Mouse (Mus musculus): Measurements from ENCODE around the gene Mrpl52. TPM values are rescaled to one million over a fixed set of nuclear protein-coding genes. Genes with fewer than 3 reads are reported as not detected.

Gene Mrpl52
- 229 and 239 TPM in 2 replicates for polyA plus RNA-seq (2015; fragmentation: Nextera tagmentation; extraction: Ambion mirVana)

DNA sequence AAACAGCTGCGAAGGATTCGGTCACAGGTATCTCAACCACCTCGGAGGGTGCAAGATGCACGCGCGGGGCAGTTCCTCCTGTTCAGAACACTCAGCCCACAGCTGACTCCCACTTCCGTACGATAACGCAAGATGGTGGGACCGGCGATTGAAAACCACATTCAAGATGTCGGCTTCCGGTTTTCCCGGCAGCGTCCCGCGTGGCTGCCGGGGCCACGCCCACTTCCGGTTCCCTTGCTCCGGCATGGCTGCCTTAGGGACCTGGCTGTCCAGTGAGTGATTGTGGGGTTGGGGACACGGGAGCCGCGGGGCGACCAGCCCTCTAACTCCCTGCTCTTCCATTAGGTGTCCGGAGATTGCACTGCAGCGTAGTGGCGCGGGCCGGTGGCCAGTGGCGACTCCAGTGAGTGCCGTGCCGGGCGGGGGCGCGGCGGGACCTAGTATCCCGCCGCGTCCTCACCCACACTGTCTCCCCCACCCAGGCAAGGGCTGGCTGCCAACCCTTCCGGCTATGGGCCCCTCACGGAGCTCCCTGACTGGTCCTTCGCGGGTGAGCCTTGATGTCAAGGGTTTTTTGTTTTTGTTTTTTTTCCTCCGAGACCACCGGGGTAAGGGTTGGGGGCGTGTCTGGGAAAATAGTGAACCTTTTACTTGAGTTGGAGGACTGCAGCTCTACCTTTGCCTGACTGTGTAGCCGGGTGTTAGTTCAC lies at the start of gene Mrpl52:
TSS of gene Mrpl52 (plus strand) at position 221 of the 710 bp plus-strand sequence.
- Histone ChIP-seq H3K9me3 (ENCODE audit: control insufficient read depth, low read length) (no peaks in the 10 kb centered on the region), H3K4me1 (replicated peaks; ENCODE audit: control insufficient read depth, insufficient read depth, low read length) (peaks cover 34% of the 10 kb centered on the region), H3K27me3 (replicated peaks; ENCODE audit: control insufficient read depth, insufficient read depth, low read length) (no peaks in the 10 kb centered on the region), H3K4me2 (ENCODE audit: low read length) (peak within 1 kb of the TSS; percentile 79), H3K27ac (ENCODE audit: low read length) (peak within 1 kb of the TSS; percentile 90), H3K36me3 (ENCODE audit: control insufficient read depth, insufficient read depth) (no peaks in the 10 kb centered on the region), H3K9ac (replicated peaks; ENCODE audit: low read depth, low read length) (peak within 1 kb of the TSS; percentile 87), H3K4me3 (replicated peaks; ENCODE audit: low read length) (peak within 1 kb of the TSS; percentile 80)
- WGBS: under 1% methylated on average over 48 of the region's 48 CpGs
- peak; percentile 79 for ATAC-seq

DNA sequence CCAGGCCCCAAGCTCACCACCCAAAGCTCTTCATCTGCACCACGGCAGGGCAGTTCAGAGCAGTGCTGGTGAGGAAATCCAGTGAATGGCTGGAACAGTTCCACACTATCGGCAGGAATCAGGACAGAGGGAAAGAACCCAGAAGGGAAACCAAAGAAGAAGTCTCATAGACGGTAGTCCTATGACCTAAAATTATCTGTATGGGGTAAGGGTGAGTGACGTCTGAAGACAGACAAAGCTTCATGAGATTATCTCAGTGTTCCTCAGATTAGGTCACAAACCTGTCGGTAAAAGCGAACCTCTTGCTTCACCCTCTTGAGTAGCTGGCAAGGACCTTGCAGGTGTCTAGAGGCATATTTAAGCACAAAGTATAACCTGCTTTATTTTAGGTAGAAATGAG lies 49.5 kb upstream of the Mrpl52 start:
- no peak overlapping the region for H3K9ac ChIP-seq (replicated peaks; ENCODE audit: low read depth, low read length)
- H3K27ac ChIP-seq (ENCODE audit: low read length): no peak overlapping the region
- no peaks in the 10 kb centered on the region for H3K36me3 ChIP-seq (ENCODE audit: control insufficient read depth, insufficient read depth)
- H3K9me3 ChIP-seq (ENCODE audit: control insufficient read depth, low read length): no peaks in the 10 kb centered on the region
- 87% methylated on average over 6 of the region's 6 CpGs for WGBS
- no peaks in the 10 kb centered on the region for H3K27me3 ChIP-seq (replicated peaks; ENCODE audit: control insufficient read depth, insufficient read depth, low read length)
- H3K4me1 ChIP-seq (replicated peaks; ENCODE audit: control insufficient read depth, insufficient read depth, low read length): no peaks in the 10 kb centered on the region
- no peak overlapping the region for H3K4me3 ChIP-seq (replicated peaks; ENCODE audit: low read length)
- no peak overlapping the region for H3K4me2 ChIP-seq (ENCODE audit: low read length)
- ATAC-seq: no peak

DNA sequence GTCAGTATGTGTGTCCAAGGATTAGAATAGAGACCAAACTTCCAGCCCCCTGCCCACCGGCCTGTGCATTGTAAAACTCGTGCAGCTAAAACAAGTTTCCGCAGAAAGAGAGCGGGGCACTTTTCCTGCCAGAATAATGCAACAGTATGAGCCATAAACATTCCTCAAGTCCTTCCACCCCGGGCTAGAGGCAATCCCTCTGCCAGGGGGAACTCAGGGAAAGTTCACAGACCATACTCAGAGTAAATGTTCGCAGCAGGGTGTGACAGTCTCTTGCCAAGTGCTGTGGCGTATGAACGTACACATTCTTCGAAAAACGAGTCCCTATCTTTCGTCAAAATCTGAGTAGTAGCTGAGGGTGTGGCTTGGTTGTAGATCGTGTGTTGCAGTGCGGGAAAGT lies 47.1 kb upstream of the Mrpl52 start:
- Histone ChIP-seq H3K4me1 (replicated peaks; ENCODE audit: control insufficient read depth, insufficient read depth, low read length) (no peaks in the 10 kb centered on the region), H3K4me3 (replicated peaks; ENCODE audit: low read length) (no peak overlapping the region), H3K9me3 (ENCODE audit: control insufficient read depth, low read length) (no peaks in the 10 kb centered on the region), H3K9ac (replicated peaks; ENCODE audit: low read depth, low read length) (no peak overlapping the region), H3K36me3 (ENCODE audit: control insufficient read depth, insufficient read depth) (no peaks in the 10 kb centered on the region), H3K27me3 (replicated peaks; ENCODE audit: control insufficient read depth, insufficient read depth, low read length) (no peaks in the 10 kb centered on the region), H3K27ac (ENCODE audit: low read length) (no peak overlapping the region), H3K4me2 (ENCODE audit: low read length) (no peak overlapping the region)
- no peak for ATAC-seq
- 82% methylated on average over 13 of the region's 13 CpGs for WGBS

DNA sequence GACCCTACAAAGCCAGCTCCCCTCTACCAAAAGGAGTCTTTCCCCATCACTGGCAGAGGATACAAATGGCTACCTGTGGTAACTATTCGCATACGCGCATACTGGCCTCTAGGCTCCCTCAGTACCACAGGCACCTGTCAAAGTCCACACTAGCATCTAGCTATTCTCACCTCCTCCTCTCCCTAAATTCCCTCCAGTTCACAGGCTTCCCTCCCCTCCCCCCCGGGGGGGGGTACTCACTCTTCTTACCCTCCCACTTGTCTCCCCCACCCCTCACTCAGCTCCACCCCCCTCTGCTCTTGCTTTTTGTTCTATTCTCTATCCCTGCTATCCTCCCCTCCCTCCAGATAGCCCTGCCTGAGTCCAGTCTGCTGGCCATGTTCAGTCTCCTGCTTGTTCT lies 46.1 kb upstream of the Mrpl52 start:
- no peaks in the 10 kb centered on the region for H3K36me3 ChIP-seq (ENCODE audit: control insufficient read depth, insufficient read depth)
- H3K4me1 ChIP-seq (replicated peaks; ENCODE audit: control insufficient read depth, insufficient read depth, low read length): no peaks in the 10 kb centered on the region
- WGBS: 69% methylated on average over 4 of the region's 4 CpGs
- ATAC-seq: no peak
- no peak overlapping the region for H3K4me3 ChIP-seq (replicated peaks; ENCODE audit: low read length)
- no peak overlapping the region for H3K4me2 ChIP-seq (ENCODE audit: low read length)
- no peak overlapping the region for H3K9ac ChIP-seq (replicated peaks; ENCODE audit: low read depth, low read length)
- no peaks in the 10 kb centered on the region for H3K9me3 ChIP-seq (ENCODE audit: control insufficient read depth, low read length)
- no peaks in the 10 kb centered on the region for H3K27me3 ChIP-seq (replicated peaks; ENCODE audit: control insufficient read depth, insufficient read depth, low read length)
- H3K27ac ChIP-seq (ENCODE audit: low read length): no peak overlapping the region

DNA sequence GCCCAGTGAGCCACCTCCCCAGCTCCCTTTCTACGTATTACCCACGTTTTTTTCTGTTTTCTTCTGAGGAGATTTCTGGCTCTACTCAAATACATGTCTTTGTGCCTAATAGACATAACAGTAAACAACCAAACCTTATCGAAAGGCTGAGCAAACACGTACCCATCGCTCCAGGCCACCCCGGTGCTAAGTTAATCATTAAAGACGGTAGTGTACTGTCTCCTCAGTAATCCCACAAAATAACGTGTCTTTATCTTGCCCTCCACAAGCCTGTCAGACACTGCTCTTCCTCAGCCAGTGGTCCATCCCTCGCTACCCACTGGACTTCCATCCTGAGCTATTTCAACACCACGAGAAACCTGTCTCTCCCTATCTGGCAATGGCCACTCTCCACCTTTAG lies 44.9 kb upstream of the Mrpl52 start:
- no peaks in the 10 kb centered on the region for H3K4me1 ChIP-seq (replicated peaks; ENCODE audit: control insufficient read depth, insufficient read depth, low read length)
- no peak overlapping the region for H3K4me2 ChIP-seq (ENCODE audit: low read length)
- no peaks in the 10 kb centered on the region for H3K9me3 ChIP-seq (ENCODE audit: control insufficient read depth, low read length)
- ATAC-seq: no peak
- no peaks in the 10 kb centered on the region for H3K27me3 ChIP-seq (replicated peaks; ENCODE audit: control insufficient read depth, insufficient read depth, low read length)
- WGBS: 83% methylated on average over 10 of the region's 10 CpGs
- H3K27ac ChIP-seq (ENCODE audit: low read length): no peak overlapping the region
- H3K9ac ChIP-seq (replicated peaks; ENCODE audit: low read depth, low read length): no peak overlapping the region
- H3K36me3 ChIP-seq (ENCODE audit: control insufficient read depth, insufficient read depth): no peaks in the 10 kb centered on the region
- H3K4me3 ChIP-seq (replicated peaks; ENCODE audit: low read length): no peak overlapping the region

DNA sequence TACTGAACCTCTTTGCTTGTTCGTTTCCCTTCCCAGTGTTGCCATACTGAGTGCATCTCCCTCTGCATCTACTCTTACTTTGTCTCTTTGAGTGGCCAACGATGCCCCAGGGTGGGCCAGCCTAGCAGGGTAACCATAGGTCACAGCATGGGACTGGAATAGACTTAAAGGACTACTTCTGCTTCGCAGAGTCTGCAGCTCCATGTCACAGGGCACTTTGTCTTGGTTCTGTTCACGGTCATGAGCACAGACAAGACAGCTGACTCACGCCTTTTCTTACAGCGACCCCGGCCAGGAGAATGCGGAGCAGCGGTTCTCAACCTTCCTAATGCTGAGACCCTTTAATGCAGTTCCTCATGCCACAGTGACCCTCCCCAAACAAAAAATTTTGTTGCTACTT lies 44.1 kb upstream of the Mrpl52 start:
- Histone ChIP-seq H3K36me3 (ENCODE audit: control insufficient read depth, insufficient read depth) (no peaks in the 10 kb centered on the region), H3K4me2 (ENCODE audit: low read length) (no peak overlapping the region), H3K27ac (ENCODE audit: low read length) (no peak overlapping the region), H3K9ac (replicated peaks; ENCODE audit: low read depth, low read length) (no peak overlapping the region), H3K4me3 (replicated peaks; ENCODE audit: low read length) (no peak overlapping the region), H3K4me1 (replicated peaks; ENCODE audit: control insufficient read depth, insufficient read depth, low read length) (no peaks in the 10 kb centered on the region), H3K9me3 (ENCODE audit: control insufficient read depth, low read length) (no peaks in the 10 kb centered on the region), H3K27me3 (replicated peaks; ENCODE audit: control insufficient read depth, insufficient read depth, low read length) (no peaks in the 10 kb centered on the region)
- WGBS: 64% methylated on average over 9 of the region's 9 CpGs
- ATAC-seq: no peak

DNA sequence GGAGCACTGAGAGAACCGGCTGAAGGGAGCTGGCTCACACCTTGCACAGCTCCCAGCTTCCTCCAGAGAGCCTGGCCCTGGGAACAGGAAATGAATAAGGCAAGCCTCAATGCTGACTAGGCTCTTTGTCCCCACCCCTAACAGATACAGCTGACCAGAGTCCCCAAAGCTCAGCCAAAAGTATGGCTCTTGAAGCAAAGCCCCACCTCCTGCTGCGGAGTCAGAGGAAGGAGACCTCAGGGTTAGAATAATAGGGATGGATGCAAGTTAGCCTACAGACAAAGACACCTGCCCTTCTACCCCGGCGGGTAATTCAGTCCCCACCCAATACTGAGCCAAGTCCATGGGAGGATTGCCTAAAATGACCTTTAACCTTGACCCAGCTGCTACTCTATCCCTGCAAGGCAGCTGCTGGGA lies 43.3 kb upstream of the Mrpl52 start:
- H3K27me3 ChIP-seq (replicated peaks; ENCODE audit: control insufficient read depth, insufficient read depth, low read length): no peaks in the 10 kb centered on the region
- no peak overlapping the region for H3K4me3 ChIP-seq (replicated peaks; ENCODE audit: low read length)
- no peaks in the 10 kb centered on the region for H3K4me1 ChIP-seq (replicated peaks; ENCODE audit: control insufficient read depth, insufficient read depth, low read length)
- H3K36me3 ChIP-seq (ENCODE audit: control insufficient read depth, insufficient read depth): no peaks in the 10 kb centered on the region
- H3K27ac ChIP-seq (ENCODE audit: low read length): no peak overlapping the region
- ATAC-seq: no peak
- H3K9me3 ChIP-seq (ENCODE audit: control insufficient read depth, low read length): no peaks in the 10 kb centered on the region
- no peak overlapping the region for H3K4me2 ChIP-seq (ENCODE audit: low read length)
- no peak overlapping the region for H3K9ac ChIP-seq (replicated peaks; ENCODE audit: low read depth, low read length)
- 52% methylated on average over 4 of the region's 4 CpGs for WGBS

DNA sequence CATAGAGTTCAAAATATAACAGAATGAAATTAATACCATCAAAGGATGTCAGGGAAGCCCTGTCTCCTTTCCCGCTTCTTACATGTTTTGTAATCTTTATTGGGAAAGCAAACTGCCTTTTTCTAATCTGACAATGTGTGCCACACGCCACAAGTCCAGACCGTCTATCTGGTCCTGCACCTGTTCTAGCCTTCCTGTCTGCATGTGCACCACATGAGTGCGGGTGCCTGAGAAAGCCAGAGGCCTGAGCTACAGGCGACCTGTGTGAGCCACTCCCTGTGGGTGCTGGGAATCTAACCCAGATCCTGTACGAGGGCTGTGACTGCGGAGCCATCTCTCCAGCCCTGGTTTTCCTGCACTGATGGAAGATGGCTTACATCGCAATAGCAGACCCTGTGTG lies 42.3 kb upstream of the Mrpl52 start:
- no peak overlapping the region for H3K4me3 ChIP-seq (replicated peaks; ENCODE audit: low read length)
- no peak overlapping the region for H3K27ac ChIP-seq (ENCODE audit: low read length)
- WGBS: 92% methylated on average over 8 of the region's 8 CpGs
- H3K4me2 ChIP-seq (ENCODE audit: low read length): no peak overlapping the region
- no peak overlapping the region for H3K9ac ChIP-seq (replicated peaks; ENCODE audit: low read depth, low read length)
- no peak for ATAC-seq
- H3K9me3 ChIP-seq (ENCODE audit: control insufficient read depth, low read length): no peaks in the 10 kb centered on the region
- H3K27me3 ChIP-seq (replicated peaks; ENCODE audit: control insufficient read depth, insufficient read depth, low read length): no peaks in the 10 kb centered on the region
- H3K36me3 ChIP-seq (ENCODE audit: control insufficient read depth, insufficient read depth): no peaks in the 10 kb centered on the region
- no peaks in the 10 kb centered on the region for H3K4me1 ChIP-seq (replicated peaks; ENCODE audit: control insufficient read depth, insufficient read depth, low read length)

DNA sequence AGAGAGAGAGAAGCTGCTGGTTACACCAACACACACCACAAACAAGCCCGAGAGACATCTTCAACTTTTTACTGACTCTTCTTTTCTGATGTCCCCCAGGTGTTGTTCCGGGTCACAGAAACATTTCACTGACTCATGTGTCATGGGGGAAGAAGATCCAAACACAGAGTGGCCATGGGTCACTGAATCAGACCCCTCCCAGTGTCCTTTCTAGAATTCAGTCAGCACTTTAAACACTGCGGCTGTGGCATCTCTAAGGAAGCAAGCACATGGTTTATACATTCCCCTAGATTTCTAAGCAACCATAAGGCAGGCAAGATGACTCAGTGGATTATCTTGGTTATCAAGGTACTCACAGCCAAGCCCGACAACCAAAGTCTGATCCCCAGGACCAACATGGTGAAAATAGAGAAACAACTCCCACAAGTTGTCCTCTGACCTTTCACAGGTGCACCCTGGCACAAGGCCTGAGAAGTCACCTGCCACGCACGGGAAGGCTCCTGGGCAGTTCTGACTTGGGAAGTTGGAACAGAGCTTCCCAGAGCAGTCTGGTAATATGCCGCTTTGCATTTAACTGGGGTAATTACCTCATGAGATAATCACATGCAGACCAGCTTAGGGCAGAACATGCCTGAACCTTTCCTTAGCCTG lies 40.6 kb upstream of the Mrpl52 start:
- H3K27ac ChIP-seq (ENCODE audit: low read length): no peak overlapping the region
- no peaks in the 10 kb centered on the region for H3K36me3 ChIP-seq (ENCODE audit: control insufficient read depth, insufficient read depth)
- H3K27me3 ChIP-seq (replicated peaks; ENCODE audit: control insufficient read depth, insufficient read depth, low read length): no peaks in the 10 kb centered on the region
- ATAC-seq: no peak
- H3K4me3 ChIP-seq (replicated peaks; ENCODE audit: low read length): no peak overlapping the region
- H3K9me3 ChIP-seq (ENCODE audit: control insufficient read depth, low read length): no peaks in the 10 kb centered on the region
- H3K9ac ChIP-seq (replicated peaks; ENCODE audit: low read depth, low read length): no peak overlapping the region
- WGBS: 86% methylated on average over 7 of the region's 7 CpGs
- H3K4me2 ChIP-seq (ENCODE audit: low read length): no peak overlapping the region
- no peaks in the 10 kb centered on the region for H3K4me1 ChIP-seq (replicated peaks; ENCODE audit: control insufficient read depth, insufficient read depth, low read length)

All from forebrain, embryonic 16.5 days (tissue).